Mouse (Mus musculus) kidney, adult 10 weeks (tissue): ENCODE data around the gene Olfr1440. TPM values are rescaled to one million over a fixed set of nuclear protein-coding genes. Genes with fewer than 3 reads are reported as not detected.

ENCODE experiments used
- polyA plus RNA-seq: library from polyadenylated mRNA; stranded (reverse); fragments of 350-450 nt; fragmentation: Illumina TruSeq; extraction: RNeasy Lipid Tissue Mini Kit (QIAGEN cat#74804); gene quantifications from one replicate; pipeline ENCODE4 v1.2.3, GENCODE M21; 2014; ENCODE audit warnings: low read depth, low replicate concordance

Gene Olfr1440
- polyA plus RNA-seq, result not detected

GRCm38 (mm10) chr19:12386979-12387378 lies at the start of gene Olfr1440:
Gene Olfr1440, plus strand, starts transcription at chr19:12387279.

DNA sequence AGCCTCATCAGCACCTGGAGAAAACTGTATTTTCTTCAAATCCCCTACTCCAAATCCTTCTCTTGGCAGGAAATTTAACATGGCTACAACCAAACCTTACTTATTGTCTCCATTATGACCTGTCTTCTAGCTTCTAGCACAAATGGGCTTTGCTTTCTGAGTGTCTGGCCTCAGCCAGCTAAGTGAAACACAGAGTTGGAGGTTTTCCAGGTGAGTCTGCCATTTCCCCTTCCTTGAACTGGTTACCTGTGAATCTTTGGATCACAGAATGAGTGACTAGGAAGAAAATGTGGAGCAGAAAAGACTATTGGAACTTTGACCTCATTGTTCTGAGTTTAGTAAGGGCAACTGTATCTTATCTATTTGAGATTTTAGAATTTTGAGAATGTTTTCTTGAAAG lies 30.3 kb downstream of the Olfr1440 start, which contains the start of gene Olfr1441:
TSS of gene Olfr1441 (plus strand) at position 73 of the 400 bp plus-strand sequence.

GRCm38 (mm10) chr19:12427605-12428004 lies 40.5 kb downstream of the Olfr1440 start, which contains the start of gene Pfpl:
Gene Pfpl, plus strand, starts transcription at chr19:12427905.

Other genes with a start within 250 kb of the Olfr1440 start
- not detected for gene Olfr1555-ps1, start 217.2 kb upstream of the Olfr1440 start, polyA plus RNA-seq
- not detected for gene Olfr1431, start 186.6 kb upstream of the Olfr1440 start, polyA plus RNA-seq
- not detected for gene Olfr1432, start 154.7 kb upstream of the Olfr1440 start, polyA plus RNA-seq
- gene Olfr262, start 145.6 kb upstream of the Olfr1440 start, polyA plus RNA-seq, result not detected
- gene Olfr235, start 126.2 kb upstream of the Olfr1440 start, polyA plus RNA-seq, result not detected
- gene Olfr1434, start 107.4 kb upstream of the Olfr1440 start, polyA plus RNA-seq, result not detected
- not detected for gene Olfr1436, start 88.1 kb upstream of the Olfr1440 start, polyA plus RNA-seq
- gene Olfr1437, start 62.2 kb upstream of the Olfr1440 start, polyA plus RNA-seq, result not detected
- not detected for gene Olfr1438-ps1, start 51.4 kb upstream of the Olfr1440 start, polyA plus RNA-seq
- gene Olfr1441, start 30.2 kb downstream of the Olfr1440 start, polyA plus RNA-seq, result not detected
- gene Pfpl, start 40.6 kb downstream of the Olfr1440 start, polyA plus RNA-seq, result not detected
- gene Mpeg1, start 73.5 kb downstream of the Olfr1440 start, polyA plus RNA-seq, result 12.6 TPM
- 15.2 TPM for gene Dtx4, start 114.2 kb downstream of the Olfr1440 start, polyA plus RNA-seq
- gene Fam111a, start 158.5 kb downstream of the Olfr1440 start, polyA plus RNA-seq, result 7.9 TPM
- gene Gm4952, start 212.7 kb downstream of the Olfr1440 start, polyA plus RNA-seq, result 9.9 TPM
- gene Glyat, start 246.0 kb downstream of the Olfr1440 start, polyA plus RNA-seq, result 2,240 TPM